Mouse (Mus musculus): ENCODE data around the gene E130208F15Rik. TPM values are rescaled to one million over a fixed set of nuclear protein-coding genes. Genes with fewer than 3 reads are reported as not detected.

Gene E130208F15Rik
- polyA plus RNA-seq, 1 experiment, result not detected

DNA sequence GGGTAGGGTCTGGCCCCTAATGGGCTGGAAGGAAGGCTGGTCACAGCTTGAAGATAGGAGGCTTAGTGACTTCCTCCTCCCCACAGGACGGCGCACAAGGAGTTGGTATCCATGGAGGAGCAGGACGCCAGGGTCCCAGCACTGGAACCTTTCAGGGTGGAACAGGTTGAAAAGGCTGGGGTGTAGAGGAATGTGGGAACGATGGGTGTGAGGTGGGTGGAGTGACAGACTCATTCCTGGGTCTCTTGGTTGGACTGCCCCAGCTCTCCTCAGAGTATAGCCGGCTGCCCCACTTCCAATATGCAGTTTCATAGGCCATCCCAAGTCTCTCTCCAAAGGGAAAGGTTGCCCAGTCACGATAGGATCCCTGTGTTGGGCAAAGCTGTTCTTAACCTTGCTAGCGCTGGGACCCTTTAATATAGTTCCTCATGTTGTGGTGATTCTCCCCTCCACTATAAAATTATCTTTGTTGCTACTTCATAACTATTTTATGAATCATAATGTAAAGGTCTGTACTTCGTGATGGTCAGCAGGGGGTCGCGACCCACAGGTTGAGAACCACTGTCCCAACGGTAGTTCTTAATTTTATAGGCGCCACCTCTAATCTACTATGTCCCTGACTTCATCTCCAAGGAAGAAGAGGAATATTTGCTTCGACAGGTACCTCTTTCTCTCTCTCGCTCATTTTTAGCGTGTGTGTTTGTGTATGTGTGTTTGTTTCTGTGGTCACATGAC, 12.0 kb upstream of the E130208F15Rik start:
- Histone ChIP-seq H3K27ac (ENCODE audit: control insufficient read depth, insufficient read depth, low read depth, low read length, poor library complexity) (no peak overlapping the region), H3K4me1 (ENCODE audit: control insufficient read depth, insufficient read depth, low read length) (no peaks in the 10 kb centered on the region; the same call in 1 of the 2 replicates), H3K4me3 (replicated peaks; ENCODE audit: control insufficient read depth, low read depth, low read length) (no peak overlapping the region)
- TF ChIP-seq POLR2A (IDR thresholded peaks at IDR 0.05; ENCODE audit: borderline replicate concordance, control insufficient read depth, low read depth, low read length), result no peak
- no peak for TF ChIP-seq CTCF (IDR thresholded peaks at IDR 0.05; ENCODE audit: control insufficient read depth, insufficient read depth, low read length)
- WGBS, result 57% methylated on average over 15 of the region's 15 CpGs

DNA sequence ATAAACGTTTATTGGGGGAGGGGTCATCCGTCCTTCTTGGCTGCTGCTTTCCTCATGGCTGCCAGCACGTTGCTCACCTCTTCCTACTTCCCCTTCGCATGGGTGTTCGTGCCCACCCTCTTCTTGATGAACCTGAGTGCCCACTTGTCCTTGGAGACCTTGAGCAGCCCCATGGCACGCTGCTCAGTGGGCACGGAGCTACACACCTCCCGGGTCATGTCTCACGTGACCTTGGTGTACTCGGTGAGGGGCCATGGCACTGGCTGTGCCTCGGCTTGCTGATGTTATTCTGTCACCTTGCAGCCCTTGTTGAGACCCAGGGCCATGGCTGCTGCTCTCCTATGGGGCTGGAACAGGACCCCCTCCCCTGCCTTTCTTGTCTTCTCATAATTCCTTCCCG, 11.4 kb upstream of the E130208F15Rik start:
- Histone ChIP-seq H3K4me1 (ENCODE audit: control insufficient read depth, insufficient read depth, low read length) (no peaks in the 10 kb centered on the region; the same call in 1 of the 2 replicates), H3K4me3 (replicated peaks; ENCODE audit: control insufficient read depth, low read depth, low read length) (no peak overlapping the region), H3K27ac (ENCODE audit: control insufficient read depth, insufficient read depth, low read depth, low read length, poor library complexity) (no peak overlapping the region)
- WGBS, result 77% methylated on average over 12 of the region's 12 CpGs
- no peak for TF ChIP-seq CTCF (IDR thresholded peaks at IDR 0.05; ENCODE audit: control insufficient read depth, insufficient read depth, low read length)
- TF ChIP-seq POLR2A (IDR thresholded peaks at IDR 0.05; ENCODE audit: borderline replicate concordance, control insufficient read depth, low read depth, low read length), result no peak

DNA sequence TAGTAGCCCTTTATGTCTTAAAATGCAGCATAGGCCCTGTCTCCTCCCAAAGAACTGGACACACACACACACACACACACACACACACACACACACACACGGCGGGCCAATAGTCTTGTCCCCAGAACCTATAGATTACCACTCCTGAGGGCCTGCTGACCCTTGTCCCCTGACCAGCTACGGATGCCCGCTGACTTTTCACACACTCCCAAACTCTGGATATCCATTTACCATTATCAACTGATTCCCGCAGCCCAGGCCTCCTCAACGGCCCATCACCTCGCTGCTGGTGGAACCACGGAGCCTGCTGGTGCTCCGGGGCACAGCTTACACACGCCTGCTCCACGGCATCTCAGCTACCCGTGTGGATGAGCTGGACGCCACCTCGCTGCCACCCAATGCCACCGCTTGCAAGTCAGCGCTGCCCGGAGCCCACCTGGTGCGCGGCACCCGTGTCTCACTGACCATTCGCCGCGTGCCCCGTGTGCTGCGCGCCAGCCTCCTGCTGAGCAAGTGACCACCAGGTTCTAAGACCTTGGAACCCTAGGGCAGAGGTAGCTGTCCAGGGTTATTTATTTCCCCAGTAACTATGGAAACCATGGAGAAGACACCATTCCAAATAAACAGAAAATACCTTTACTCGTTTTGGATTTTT, 7.7 kb upstream of the E130208F15Rik start:
- H3K27ac ChIP-seq (ENCODE audit: control insufficient read depth, insufficient read depth, low read depth, low read length, poor library complexity), result no peak overlapping the region
- TF ChIP-seq CTCF (IDR thresholded peaks at IDR 0.05; ENCODE audit: control insufficient read depth, insufficient read depth, low read length) (no peak), POLR2A (IDR thresholded peaks at IDR 0.05; ENCODE audit: borderline replicate concordance, control insufficient read depth, low read depth, low read length) (no peak)
- WGBS, result 87% methylated on average over 27 of the region's 27 CpGs
- H3K4me3 ChIP-seq (replicated peaks; ENCODE audit: control insufficient read depth, low read depth, low read length), result no peak overlapping the region
- no peaks in the 10 kb centered on the region for H3K4me1 ChIP-seq (ENCODE audit: control insufficient read depth, insufficient read depth, low read length)

DNA sequence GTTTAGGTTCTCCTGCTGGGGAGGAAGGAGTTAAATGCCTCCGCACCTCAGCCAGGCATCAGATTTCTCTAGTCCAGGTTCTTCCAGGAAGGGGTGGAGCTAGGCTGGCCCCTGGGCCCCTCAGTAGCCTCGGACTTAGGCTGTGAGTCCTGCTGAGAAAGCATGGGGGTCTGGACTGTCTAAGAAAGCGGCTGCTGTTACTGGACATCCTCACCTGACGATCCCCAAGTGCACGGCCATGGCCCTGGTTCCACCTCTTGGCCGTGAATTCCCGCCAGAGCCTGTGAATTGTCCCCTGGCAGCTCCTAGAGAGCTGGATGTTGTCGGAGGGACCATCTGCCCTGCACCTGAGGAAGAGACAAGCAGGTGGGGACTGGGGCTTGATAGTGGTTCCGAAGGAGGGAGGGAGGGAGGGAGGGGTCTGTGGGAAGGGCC, 6.8 kb upstream of the E130208F15Rik start, which contains the start of gene Syne4:
Syne4 (plus strand) TSS at position 87 of the 435 bp plus-strand sequence.
- Histone ChIP-seq H3K27ac (ENCODE audit: control insufficient read depth, insufficient read depth, low read depth, low read length, poor library complexity) (no peak within 1 kb of the TSS), H3K4me3 (replicated peaks; ENCODE audit: control insufficient read depth, low read depth, low read length) (no peak within 1 kb of the TSS), H3K4me1 (ENCODE audit: control insufficient read depth, insufficient read depth, low read length) (no peaks in the 10 kb centered on the region)
- 47% methylated on average over 9 of the region's 9 CpGs for WGBS
- TF ChIP-seq POLR2A (IDR thresholded peaks at IDR 0.05; ENCODE audit: borderline replicate concordance, control insufficient read depth, low read depth, low read length), result no peak
- TF ChIP-seq CTCF (IDR thresholded peaks at IDR 0.05; ENCODE audit: control insufficient read depth, insufficient read depth, low read length), result no peak

DNA sequence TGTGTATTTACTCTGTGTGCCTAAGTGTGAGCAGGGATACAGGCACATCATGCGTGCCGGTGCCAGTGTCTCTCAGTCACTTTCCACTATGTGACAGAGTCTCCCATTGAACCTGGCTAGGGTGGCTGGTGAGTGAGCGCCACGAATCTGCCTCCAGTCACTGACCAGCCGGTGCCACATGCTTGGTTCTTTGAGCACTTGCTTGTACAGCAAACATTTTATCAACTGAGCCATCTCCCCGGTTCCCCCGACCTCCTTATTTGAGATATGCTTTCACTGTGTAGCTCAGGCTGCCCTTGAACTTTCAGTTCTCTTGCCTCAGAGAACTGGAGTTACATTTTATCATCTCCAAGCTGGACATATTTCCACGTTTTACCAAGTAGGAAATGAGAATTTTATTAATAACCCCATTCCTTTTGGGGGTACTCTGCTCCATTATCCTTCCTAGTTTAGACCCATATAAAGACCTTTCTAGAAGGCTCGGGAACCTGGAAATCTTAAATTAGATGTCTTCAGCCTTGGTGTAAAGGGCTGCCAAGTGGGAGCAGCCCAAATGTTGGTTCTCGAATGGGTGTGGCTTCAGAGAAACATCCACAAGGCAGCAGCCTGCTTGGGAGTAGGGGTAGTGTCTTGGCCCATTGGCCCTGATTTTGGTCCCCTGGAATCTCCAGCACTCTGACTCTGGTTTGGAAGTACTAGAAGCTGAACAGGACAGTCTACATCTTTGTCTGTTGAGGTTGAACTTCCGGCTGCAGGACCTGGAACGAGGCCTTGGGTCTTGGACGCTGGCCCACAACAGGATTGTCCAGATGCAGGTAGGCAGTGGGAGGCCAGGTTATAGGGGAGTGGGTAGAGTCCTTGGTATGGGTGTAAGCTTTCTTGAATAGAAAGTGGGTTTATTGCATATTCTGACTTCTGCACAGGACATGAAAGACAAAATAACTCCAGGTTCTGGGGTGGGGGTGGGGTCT, 5.7 kb upstream of the E130208F15Rik start:
- Histone ChIP-seq H3K4me3 (replicated peaks; ENCODE audit: control insufficient read depth, low read depth, low read length) (no peak overlapping the region), H3K27ac (ENCODE audit: control insufficient read depth, insufficient read depth, low read depth, low read length, poor library complexity) (no peak overlapping the region), H3K4me1 (ENCODE audit: control insufficient read depth, insufficient read depth, low read length) (no peaks in the 10 kb centered on the region)
- no peak for TF ChIP-seq POLR2A (IDR thresholded peaks at IDR 0.05; ENCODE audit: borderline replicate concordance, control insufficient read depth, low read depth, low read length)
- TF ChIP-seq CTCF (IDR thresholded peaks at IDR 0.05; ENCODE audit: control insufficient read depth, insufficient read depth, low read length), result no peak
- WGBS, result 73% methylated on average over 13 of the region's 13 CpGs

DNA sequence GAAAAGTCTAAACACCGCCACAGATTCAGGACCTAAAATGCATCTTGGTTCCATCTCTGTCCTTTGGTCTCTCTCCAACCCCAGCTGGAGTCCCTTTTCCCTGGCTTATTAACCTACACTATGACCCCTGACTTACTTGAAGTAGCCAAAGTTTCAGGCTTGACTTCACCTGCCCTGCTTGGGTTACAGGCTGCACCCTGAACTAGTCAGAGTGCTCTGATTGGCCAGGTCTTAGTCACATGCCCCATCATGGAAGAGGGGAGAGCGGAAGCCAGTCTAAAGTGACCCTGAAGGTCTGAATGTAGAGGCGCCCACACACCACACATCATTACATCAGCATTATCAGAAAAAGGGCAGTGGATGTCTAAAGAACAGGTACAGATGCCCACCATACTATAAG, 3.4 kb upstream of the E130208F15Rik start:
- 85% methylated on average over 3 of the region's 3 CpGs for WGBS
- no peak for TF ChIP-seq POLR2A (IDR thresholded peaks at IDR 0.05; ENCODE audit: borderline replicate concordance, control insufficient read depth, low read depth, low read length)
- no peak for TF ChIP-seq CTCF (IDR thresholded peaks at IDR 0.05; ENCODE audit: control insufficient read depth, insufficient read depth, low read length)
- Histone ChIP-seq H3K4me1 (ENCODE audit: control insufficient read depth, insufficient read depth, low read length) (peaks cover 3% of the 10 kb centered on the region; the same call in 1 of the 2 replicates), H3K4me3 (replicated peaks; ENCODE audit: control insufficient read depth, low read depth, low read length) (no peak overlapping the region), H3K27ac (ENCODE audit: control insufficient read depth, insufficient read depth, low read depth, low read length, poor library complexity) (no peak overlapping the region)

DNA sequence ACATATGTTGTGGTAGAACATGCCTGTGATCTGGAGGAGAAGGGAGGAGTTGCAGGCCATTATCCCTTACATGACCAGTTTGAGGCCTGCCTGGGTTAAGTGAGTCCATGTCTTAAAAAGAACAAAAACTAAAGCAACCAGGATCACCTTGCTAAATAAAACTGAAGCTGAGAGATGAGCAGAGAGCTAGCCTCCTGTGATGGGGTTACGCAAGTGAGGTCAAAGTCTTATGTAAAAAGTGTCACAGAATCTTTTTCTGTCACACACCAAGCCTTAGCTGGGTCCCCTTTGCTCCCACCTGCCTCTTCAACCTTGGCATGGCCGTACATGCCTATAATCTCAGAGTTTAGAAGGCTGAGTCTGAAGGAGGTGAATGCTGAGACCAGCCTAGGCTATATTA, 594 bp upstream of the E130208F15Rik start:
- 79% methylated on average over 2 of the region's 2 CpGs for WGBS
- TF ChIP-seq POLR2A (IDR thresholded peaks at IDR 0.05; ENCODE audit: borderline replicate concordance, control insufficient read depth, low read depth, low read length) (no peak), CTCF (IDR thresholded peaks at IDR 0.05; ENCODE audit: control insufficient read depth, insufficient read depth, low read length) (no peak)
- Histone ChIP-seq H3K4me3 (replicated peaks; ENCODE audit: control insufficient read depth, low read depth, low read length) (no peak overlapping the region), H3K27ac (ENCODE audit: control insufficient read depth, insufficient read depth, low read depth, low read length, poor library complexity) (no peak overlapping the region), H3K4me1 (ENCODE audit: control insufficient read depth, insufficient read depth, low read length) (peaks cover 3% of the 10 kb centered on the region; the same call in 1 of the 2 replicates)
